Mouse (Mus musculus): ENCODE results near the gene Pxdc1.

Gene Pxdc1

DNA sequence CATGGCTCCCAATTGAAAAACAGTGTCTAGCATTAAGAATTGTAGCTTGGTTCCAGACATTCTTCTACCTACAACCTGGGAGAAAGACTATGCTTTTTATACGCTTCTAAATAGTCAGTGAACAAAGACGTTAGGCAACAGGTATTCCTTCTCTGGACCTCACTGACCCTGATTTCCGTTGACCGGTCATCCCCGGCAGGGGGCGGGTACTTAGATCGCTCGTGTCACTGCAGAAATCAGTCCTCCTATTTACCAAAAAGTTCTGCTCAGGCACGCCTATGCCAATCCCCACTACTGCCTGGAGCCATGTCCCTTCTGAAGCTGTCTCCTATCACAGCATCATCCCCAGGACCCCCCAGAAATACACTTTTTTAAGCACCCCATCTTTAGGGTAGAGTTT, at the start of gene Pxdc1:
Gene Pxdc1 (minus strand): TSS at position 96 of the 400 bp plus-strand sequence.
- DNase-seq (ENCODE audit: low read depth, low spot score), result no peak

DNA sequence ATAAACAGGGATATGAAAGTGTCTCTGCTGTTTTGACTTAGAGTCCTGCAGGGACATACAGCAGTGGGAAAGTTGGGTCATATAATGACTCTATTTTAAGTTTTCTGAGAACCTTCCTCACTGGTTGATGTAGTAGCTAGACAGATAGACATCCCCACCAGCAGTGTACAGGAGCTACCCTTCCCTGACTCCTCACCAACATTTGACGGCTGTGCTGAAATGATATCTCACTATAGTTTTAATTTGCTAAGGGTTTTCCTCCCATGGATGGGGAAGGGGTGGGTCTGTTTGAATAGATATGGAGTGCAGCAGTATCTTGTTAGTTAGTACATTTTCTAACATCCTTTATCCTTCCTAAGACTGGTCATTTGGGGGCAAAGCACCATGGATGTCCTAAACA, 47.3 kb upstream of the Pxdc1 start:
- no peak for DNase-seq (ENCODE audit: low read depth, low spot score)

DNA sequence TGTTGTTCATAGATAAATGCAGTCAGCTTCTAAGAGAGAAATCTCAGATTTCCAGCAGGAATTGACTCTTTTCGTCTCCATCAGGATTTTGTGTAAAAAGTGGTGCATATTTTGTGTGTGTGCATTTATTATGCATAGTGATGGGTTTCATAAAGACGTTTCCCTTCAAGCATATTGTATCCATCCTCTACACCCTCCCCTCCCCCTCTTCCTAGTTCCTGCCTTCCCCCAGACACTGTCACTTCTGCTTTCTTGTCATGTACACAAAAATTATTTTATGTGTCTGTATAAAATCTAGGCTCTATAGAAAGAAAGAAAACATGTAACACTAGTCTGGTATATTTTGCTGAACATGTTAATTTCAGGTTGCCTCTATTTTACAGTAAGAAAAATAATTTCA, 46.8 kb upstream of the Pxdc1 start:
- DNase-seq (ENCODE audit: low read depth, low spot score), result no peak

DNA sequence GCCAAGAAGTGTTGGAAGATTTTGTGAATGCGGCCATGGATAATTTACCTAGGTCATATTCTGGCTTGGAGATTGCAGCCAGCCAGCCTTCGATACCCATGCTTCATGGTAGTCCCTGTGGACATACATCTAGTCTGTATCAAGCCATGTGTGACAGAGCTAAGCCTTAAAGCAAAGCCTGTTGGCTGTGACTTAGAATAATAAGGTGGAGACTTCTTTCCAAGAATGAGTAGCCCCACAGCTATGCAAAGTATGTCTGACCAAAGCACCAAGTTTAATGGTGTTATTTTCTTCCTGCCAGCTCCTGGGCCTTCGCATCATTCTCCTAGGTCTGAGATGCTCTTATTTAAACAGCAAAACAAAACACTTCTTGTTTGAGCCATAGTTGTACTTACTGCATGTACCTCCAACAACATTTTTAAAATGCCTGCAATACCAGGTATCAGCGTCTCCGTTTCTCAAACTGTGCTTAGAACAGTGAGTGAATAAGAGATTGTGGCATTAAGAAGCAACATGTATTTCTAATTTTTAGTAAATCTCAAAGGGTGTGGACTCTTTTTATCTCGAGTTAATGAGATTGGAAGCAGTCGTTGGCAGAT, 43.5 kb upstream of the Pxdc1 start:
- no peak for DNase-seq (ENCODE audit: low read depth, low spot score)

DNA sequence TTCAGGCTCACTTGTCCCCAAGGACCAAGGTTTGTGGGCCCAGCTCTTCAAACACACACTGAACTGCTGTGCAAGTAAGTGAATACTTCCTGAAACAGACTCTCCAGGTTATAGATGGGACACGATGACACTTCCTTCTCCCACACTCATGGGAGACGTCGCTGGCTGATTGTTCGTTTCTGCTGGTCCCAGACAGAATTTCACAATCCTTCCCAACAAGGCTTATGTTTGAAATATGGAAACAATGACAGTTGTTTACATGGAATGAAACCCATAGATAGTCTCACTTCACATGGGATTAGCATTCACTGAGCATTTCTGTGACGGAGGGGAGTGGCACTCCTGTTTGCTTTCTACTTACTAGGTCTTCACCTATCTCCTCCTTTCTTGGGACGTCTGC, 39.8 kb upstream of the Pxdc1 start:
- no peak for DNase-seq (ENCODE audit: low read depth, low spot score)

DNA sequence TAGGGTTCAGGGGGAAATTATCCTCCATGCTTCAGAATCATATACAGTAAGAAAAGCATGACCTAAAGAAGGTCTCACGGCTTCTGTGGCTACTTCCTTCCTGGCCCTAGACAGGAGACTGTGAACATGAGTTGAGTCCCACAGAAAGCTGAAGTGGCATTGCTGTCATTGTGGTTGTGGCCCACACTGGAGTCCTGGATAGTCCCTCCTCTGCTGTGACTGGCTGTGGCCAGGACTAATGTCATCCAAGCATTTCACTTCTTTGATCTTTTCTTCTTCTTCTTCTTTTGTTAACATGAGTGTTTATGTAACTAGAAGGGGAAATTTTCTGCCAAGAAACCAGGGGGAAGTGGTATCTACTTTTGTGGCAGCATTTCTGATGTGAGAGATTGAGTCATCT, 37.8 kb upstream of the Pxdc1 start:
- no peak for DNase-seq (ENCODE audit: low read depth, low spot score)

DNA sequence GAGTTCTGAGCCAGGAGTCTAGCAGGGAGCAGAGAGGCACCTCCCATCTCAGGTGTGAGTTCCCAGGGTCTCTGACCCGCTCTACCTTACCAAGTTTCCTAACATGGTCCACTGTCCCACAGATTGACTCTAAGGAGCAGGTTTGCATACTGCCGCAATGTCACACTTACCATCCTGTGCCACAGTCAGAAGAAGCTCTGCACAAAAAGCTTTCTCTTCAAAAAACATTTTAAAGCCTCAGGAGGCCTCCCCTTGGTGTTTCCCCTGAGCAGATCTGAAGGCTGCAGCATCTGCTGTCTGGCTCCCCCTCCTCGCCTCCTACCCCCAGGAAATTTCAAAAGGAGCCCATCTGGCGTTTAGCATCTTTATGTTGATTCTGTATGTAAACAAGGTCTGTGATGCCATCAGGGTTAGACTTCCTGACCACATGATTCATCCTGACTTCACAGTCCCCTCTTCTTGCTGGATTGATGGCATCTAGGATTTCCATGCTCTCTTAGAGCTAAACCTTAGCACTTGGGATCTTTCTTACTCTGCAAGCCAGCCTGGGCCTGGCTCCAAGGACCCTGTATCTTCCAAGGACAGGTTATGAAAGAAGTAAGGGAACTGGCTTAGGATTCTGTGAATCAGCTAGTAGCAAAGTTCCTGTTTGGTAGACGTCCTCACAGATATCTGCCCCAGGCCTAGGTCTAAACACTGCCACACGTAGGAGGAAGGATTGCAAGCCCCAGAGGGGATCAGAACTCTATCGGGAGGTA, 31.9 kb upstream of the Pxdc1 start:
- no peak for DNase-seq (ENCODE audit: low read depth, low spot score)

DNA sequence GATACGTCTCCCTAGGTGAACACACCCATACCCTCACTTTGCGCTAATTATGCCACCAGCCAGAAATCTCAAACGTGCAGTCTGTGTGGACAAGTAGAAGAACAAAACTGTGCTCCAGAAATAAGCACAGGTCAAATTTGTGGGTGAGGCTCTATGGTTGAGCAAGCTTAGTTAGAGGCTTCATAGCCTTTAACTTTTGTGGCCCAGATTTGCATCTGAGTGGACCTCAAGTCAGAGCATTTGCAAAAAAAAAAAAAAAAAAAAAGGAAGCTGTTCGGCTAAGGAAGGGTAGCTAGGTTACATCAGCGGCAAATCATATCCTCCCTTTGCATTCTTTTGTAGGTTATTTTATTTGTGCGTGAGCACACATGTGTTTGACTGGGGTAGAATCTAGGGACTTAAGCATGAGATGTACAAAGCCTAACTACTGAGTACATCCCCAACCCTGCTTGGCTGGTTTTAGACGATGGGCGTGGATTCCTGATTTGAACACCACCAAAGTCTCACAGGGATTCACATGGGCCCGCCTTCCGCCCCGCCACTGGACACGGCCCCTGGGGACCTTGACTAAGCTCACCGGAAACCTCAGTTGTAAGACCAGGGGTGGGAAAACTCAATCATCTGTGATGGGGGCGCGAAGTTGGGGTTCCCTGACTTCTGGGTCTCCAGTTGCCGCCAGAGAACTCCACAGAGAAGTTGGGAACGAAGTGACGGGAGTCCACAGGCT, 30.6 kb upstream of the Pxdc1 start:
- DNase-seq (ENCODE audit: low read depth, low spot score), result no peak

DNA sequence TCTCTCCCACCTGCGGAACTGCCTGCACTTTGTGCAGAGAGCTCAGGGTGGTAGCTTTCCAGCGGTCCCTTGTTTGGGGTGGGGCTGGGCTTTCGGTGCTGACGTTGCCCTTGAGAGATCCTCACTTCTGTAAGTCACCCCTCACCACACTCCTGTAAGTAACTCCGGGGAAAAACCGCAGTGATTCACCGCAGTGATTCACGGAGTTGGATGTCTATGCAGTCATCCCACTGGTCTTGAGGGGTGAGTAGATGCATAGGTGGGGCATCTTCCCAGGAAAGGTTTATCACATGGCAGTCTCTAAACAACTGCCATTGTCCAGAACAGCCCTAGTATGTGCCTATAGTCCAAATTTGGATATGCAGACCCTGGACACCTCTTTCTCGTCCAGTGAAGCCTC, 30.0 kb upstream of the Pxdc1 start:
- DNase-seq (ENCODE audit: low read depth, low spot score), result no peak

DNA sequence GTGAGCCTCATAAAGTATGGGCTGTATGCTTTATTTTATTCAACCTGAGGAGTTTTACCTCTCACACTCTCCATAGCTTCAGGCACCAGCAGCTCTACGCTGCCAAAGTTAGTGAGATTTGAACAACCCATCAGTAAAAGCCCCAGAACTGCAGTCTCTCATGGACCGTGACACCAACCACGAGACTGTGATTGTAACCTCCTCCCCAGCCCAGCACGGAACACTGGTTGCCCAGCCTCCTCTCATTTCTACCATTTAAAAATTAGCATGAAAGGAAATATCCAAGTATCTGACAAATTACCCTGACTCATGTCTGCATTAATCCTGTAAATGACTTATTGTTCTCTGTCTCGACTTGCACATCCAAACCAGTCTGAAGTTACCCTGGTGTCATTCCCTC, 23.2 kb upstream of the Pxdc1 start:
- no peak for DNase-seq (ENCODE audit: low read depth, low spot score)

DNA sequence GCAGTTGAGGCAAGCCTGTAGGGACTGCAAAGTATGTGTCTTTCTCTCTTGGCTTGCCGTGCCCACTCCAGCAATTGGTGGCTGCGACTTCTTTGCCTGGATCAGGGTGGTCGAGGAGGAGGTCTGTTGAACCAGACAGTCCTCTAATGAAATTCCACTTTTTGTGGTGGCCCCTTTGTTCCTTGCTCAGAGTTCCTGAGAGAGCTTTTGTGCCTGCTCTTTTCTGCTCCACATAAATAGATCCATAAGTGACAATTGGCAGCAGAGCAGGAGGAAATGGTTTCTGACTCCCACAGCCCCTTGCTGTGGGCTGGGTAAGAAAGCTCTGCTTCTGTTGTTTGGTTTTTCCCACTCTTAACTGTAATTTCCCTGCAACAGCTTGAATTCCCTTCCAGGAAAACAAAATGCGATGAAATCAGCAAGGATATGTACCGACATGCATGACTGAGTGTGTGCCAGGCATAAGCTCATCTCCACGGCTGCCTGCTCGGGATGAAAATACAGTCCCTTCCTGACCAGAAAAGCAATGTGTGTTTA, 22.6 kb upstream of the Pxdc1 start:
- DNase-seq (ENCODE audit: low read depth, low spot score), result no peak

DNA sequence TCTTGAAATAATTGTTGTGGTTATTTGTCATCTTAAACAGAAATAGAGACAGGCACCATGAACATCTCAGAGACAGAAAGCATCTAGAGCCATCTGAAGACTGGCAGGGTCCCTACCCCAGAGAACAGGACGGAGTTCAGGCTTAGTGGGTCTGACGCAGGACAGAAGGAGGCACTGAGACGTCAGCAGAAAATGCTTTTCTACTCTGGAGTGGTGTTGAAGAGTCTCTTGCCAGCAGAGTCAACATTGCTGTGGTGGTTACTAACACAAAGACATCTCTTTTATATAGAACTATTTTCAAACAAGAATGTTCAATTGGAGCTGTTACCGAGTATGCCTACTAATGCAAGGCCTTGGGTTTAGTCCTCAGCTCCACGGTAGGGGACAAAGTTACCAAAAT, 20.1 kb upstream of the Pxdc1 start:
- DNase-seq (ENCODE audit: low read depth, low spot score), result no peak

DNA sequence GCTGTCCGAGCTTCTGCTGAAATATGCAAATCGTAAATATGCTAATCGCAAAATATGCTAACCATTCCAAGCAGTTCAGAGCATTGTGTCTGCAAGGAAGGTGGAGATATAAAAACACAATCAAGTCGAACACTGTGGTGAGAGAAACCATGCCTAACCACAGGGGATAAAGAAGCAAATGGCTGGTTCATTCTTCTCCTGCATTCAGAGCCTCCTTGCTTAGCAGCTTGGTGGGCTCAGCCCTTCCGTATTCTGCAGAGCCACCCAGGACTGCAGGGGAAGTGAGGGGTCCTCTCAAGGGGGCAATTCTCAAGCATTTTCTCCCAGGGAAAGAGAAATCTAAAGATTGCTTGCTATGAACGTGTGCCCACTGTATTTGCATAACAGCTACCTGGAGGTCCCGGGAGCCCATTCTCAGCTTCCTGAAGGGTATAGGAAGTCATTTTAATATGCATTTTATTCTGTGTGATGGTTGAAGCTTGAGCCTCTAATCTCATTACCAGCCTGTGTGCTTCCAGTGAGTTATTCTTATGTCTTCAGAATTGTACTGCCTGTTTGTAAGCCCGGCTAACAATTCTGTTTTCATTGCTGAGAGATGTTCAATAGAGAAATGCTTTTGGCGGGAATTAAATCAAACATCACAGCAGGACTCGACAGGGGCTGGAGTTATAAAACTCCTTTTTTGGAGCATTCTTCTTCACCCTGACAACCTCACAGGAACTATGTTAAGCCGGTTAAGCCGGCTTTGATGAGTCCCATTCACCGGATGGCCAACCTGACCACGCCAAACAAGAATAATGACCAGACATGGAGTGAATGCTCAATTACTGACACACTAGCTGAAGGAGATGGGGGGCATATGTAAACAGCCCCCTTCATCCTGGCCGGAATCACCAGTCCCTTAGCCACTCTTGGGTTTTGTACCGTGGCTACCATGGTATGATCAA, 16.9 kb upstream of the Pxdc1 start:
- DNase-seq (ENCODE audit: low read depth, low spot score), result no peak

DNA sequence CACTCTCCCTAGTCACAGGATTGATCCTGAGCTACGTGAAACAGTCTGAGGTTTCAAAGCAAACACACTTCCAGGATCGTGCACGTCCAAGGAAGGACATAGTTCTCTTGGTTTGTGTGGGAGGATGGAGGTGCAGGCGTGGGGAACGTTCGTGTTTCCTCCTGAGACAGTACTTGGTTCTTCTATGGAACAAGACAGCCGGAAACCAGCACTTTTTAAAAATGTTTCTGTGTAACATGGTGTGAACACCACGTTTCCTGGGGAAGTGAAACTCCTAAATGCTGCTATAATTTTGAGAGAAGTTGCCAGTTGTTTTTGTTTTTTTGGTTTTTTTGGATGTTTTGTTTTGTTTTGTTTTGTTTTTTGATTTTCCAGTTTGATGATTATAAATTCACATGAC, 13.9 kb upstream of the Pxdc1 start:
- no peak for DNase-seq (ENCODE audit: low read depth, low spot score)

DNA sequence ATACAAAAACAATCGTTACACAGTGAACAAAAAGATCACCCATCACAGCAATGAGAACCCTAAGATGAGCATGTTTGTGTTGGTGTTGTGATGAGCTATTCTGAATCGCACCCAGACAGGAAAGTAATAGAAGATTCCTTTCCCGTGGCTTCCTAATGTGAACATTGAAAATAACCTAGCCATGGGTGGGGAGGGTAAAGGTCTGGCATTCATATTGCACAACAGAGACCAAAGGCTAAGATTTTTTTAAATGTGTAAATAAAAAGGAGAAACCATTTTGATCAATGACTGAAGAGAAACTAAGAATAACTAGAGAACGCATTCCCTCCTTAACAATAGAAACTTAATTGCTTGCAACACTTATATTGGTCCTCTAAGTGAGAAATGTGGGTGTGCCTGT, 11.8 kb upstream of the Pxdc1 start:
- DNase-seq (ENCODE audit: low read depth, low spot score), result no peak

DNA sequence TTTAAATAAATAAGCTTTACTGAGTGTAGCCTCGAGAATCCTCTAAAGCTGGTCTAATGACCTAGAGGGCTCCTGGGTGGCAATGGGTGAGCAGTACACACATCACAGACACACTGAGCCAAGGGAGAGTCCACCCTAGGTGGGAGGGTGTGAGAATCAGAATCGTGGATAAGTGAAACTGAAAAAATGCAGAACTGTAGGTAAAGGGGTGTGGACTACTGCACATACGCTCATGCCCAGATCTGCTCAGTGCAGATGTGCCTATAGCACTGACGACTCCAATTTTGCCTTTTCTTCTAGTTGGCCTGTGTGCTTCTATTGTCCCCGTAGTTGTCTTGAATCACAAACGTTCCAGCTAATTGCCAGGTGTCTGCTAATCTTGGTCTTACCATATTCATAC, 10.5 kb upstream of the Pxdc1 start:
- no peak for DNase-seq (ENCODE audit: low read depth, low spot score)

DNA sequence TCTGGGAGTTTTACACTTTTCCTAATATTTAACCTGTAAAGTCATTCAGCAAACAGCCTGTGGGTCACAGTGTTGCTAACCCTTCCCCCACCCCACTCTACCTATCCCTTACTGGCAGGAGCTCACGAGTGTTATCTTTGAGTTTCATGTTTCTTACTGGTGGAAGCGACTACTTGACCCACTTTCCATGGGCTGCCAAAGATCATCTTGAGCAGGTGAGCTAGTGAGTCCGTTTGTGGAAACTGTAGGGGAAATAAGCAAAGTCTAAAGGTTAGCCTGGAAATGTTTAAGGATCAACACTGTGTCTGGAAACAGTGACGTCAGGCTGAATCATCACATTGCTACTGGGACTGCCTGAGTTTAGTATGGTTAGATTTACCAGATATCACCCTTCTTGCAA, 6.2 kb upstream of the Pxdc1 start:
- DNase-seq (ENCODE audit: low read depth, low spot score), result no peak

DNA sequence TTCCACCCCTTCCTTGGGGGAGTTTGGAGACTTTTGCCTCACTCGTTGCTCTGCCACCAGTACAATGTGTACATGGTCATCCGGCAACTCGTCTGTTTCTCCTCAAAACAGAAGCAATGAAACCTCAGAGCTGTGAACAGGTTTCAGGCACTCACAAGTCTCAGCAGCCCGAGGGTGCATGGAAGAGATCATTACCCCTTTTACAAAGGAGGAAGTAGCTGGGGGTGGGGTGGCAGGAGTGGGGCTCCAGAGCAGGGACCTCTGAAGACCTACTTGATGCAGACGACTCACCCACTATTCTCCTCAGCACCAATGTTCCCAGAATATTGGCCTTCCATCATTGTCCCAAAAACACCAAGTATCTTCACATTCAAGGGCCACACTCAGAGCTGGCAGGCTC, 3.1 kb upstream of the Pxdc1 start:
- no peak for DNase-seq (ENCODE audit: low read depth, low spot score)

DNA sequence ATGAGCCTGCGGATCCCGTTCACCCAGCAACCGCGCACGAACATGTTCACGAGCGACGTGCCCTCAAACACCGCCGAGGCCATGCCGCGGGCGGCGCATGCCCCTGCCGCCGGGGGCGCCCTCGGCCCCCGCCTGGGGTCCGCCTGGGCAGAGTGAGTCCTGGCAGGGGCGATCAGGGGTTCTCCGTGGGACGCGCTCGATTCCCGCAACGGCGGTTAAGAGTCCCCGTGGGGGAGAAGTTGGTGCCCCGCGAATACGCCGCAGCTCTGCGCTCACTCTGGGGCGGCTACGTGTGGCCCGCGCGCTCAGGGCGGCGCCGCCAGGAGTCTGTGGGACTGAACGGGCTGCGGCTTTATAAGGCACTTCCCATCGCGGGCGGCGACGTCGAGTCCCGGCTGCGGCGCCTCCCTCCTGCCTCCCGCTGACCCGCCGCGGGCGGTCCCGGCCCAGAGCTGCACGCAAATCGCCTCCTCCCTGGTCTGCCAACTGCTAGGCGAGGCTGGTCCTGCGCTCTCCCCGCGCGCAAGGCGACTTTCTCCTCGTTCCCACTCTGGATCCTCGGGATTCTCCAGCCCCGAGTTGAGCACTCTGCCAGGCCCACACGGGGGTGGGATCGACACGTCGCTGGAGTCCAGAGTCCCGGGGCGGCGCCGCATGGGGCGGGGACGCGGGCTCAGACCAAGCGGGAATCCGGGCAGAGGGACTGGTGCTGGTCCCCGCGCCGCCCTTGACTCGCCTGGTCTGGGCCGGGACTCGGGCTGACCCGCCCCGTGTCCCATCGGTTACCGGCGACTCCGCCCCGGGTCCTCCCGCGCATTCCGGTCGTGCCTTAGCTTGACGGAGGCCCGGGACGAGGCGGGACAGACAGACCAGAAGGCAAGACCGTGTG, 689 bp downstream of the Pxdc1 start:
- DNase-seq (ENCODE audit: low read depth, low spot score), result peak; percentile 46

DNA sequence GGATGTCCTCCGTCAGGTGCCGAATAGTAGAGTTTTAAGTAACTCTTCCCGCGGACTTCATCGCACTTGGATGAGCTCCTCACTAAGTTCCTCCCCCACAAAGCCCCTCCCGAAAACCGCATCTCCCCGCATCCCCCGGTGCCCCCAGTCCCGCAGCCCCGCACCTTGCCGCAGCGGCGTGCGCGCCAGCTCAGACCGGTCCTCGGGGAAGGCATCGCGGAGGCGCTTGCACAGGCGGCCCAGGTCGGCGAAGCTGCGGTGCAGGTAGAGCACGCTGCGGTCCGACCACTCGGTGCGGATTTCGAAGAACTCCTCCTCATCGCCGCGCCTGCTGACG, 1.3 kb downstream of the Pxdc1 start:
- no peak for DNase-seq (ENCODE audit: low read depth, low spot score)

DNA sequence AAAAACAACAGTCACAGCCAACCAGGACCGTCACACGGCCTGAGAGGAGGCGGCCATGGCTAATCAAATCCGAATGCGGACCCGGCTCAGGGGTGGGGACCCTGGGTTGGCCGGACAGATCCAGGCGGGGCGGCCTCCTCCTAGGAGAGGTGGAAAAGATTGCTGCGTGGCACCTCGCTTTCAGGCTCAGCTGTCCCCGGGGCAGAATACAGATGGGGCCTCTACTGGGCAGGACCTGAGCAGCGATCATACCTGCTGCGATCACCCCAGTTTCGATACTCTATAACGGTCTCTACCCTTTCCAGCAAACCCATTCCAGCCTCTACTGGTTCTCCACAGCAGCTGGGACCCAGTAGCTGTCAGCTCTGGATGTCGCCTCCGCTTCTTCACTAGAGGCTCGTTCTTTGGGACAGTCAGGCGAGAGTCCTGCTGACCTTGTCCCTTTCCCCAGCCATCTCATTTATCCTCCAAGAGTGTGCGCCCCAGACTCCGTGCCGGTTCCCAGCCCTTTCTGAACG, 1.8 kb downstream of the Pxdc1 start:
- DNase-seq (ENCODE audit: low read depth, low spot score), result no peak
